Mouse (Mus musculus) ovary, postnatal 36 days (tissue): Measurements from ENCODE around the gene Ppp3ca.
A peak's percentile ranks its signal among the peaks of the same experiment; 100 is the strongest.

ENCODE experiments used
- DNase-seq: peaks from one replicate; pipeline ENCODE4 v3.0.0; 2022; ENCODE audit warnings: low spot score, mixed read lengths

The Ppp3ca gene

GRCm38 (mm10) chr3:136725311-136726156, 55.6 kb downstream of the Ppp3ca start:
- DNase-seq = peak; percentile 17

DNA sequence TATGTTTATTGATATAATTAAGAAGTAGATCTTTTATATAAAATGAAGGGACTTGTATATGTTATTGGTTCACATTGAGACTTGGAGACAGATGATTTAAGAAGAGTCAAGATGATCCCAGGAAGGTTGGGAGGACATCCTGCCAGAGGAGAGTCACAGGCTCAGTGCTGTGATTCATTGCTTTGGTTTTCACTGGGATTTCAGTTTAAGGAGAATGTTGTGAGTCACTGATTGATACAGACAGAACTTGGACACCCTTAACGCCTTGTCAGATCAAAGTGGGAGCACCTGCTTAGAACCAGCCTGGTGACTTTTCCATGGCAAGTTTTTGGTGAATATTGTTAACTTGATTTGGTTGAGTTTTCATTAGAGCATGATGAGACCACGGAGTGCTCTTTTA, 58.0 kb downstream of the Ppp3ca start:
- no peak for DNase-seq

DNA sequence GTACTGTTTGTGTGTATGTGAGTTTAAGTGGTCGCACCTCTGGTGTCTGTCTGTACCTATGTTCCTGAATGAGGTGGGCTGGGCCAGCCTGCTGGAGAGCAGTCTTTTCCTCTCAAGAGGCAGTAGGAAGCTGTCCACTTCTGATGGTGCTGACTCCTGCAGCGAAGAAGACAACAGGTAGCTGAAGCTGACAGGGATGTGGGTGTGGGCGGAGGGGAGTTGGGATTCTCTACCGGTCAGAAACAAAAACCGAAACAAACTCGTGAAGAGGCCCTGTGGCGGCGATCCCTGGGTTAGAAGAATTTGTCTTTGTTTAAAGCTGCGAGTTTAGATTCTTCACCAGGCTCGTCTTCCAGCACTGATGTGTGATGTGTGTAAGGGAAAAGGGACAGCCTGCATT, 60.1 kb downstream of the Ppp3ca start:
- no peak for DNase-seq

DNA sequence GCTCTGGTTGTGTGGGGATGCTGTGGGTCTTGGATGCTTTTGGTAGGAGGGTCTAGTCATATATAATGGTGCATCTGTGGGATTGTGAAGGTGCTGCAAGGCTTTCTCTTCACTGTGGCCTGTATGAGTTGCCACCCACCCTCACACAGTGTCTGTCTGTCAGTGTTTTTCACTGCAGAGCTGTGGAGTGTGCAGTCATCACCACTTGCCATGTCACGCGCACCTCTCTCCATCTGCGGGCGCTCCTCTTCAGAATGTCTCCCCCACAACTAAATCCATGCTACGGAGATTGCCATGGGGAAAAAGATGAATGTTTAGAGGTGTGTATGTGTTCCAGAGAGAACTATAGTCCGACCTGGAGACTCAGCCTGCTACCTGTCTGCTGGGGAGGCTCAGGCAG, 61.7 kb downstream of the Ppp3ca start:
- no peak for DNase-seq

DNA sequence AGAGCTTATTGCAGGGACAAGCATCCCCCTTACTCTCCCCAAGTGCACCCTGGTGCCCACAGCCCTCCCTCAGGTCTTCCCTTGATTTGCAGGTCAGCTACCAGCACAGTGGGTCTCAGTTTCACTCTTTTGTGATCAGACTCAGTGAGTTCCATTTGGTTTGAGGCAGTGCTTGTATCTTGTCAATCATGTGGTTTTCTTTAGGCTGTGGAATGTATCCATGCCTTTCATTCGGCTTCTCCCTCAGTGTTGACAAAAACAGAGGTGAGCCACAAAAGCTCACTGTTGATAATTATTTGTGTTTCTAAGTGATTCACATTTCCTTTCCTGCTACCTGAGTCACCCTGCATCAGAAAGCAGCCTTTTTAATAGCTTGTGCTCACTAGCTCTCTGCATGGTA, 66.1 kb downstream of the Ppp3ca start:
- no peak for DNase-seq

GRCm38 (mm10) chr3:136736773-136737298, 66.9 kb downstream of the Ppp3ca start:
- DNase-seq = no peak

GRCm38 (mm10) chr3:136738474-136738873, 68.5 kb downstream of the Ppp3ca start:
- no peak for DNase-seq

GRCm38 (mm10) chr3:136738914-136739313, 69.0 kb downstream of the Ppp3ca start:
- DNase-seq = no peak

DNA sequence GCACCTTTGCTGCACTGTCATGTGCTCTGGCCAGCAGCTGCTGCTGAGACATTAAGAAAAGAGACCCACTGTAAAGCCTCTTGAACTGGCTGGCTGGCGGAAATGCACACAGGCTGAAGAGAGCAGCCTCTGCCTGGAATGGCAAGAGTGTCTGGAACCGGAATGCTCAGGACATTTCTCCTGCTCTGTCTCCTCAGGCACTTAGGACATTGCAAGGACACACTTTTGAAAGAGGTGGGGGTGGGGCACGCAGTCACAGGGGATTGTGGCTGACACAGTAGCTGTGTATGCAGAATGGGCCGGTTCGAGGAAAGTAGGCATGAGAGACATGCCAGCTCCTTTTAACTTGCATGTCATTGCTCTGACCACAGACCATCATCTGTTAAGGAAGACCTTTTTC, 71.7 kb downstream of the Ppp3ca start:
- DNase-seq = no peak

DNA sequence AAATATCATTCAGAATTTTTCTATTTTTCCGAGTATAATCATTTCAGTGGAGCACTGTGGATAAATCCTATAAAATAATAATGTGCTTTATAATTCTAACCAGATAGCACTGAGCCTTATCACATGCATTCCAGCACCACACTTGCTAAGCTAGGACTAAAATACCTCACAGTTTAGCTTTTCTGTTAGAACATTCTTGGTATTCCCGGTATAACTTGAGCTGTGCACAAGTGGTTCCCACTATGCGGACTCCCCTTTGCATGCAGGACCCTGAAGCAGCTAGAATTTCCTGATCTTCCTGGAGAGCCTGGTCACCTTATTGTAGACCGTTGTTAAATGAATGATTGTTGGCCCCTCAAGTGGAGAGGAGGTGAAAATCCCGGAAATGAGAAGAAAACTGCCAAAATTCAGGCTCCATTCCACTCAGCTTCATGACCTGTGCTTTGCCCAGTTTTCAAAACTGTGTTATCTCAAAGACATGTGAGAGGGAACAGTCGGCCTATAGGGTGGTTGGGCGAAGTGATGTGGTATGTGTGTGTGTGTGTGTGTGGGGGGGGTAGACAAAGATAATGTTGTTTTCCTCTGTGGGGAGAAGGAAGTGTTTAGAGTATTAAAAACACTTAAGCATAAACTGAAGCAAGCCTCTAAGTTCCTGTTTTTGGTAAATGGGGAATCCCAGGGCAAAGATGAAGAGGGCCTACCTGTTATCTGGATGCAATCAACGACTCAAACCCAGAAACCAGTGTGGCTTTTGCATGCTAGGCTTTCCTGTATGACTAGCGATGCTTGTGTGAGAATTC, 72.5 kb downstream of the Ppp3ca start:
- no peak for DNase-seq

DNA sequence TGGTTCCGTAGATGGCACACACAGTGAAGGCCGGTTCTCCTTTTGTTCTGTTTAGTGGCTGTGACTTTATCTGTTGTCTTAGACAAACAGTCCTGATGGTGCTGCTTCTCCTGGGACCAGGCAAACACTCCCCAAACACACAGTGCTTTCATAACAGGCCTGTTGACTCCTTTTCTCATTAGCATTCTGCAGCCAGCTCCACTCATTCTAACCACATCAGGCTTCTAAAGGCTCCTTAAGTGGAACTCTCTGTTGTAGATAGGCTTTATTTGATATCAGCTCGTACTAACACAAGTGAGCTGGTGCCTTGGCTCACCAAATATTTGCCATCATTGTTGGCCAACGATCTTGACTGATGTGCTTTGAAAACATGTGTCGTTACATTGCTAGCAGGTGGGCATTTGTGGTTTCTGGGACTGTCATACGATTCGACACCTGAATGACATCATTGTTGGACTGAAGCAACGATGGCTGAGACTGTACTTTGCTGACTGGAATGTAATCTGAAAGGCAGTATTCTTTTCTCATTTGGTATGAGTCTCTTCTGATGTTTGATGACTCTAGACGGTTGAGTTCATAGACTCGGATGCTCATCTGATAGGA, 74.5 kb downstream of the Ppp3ca start:
- DNase-seq = no peak

DNA sequence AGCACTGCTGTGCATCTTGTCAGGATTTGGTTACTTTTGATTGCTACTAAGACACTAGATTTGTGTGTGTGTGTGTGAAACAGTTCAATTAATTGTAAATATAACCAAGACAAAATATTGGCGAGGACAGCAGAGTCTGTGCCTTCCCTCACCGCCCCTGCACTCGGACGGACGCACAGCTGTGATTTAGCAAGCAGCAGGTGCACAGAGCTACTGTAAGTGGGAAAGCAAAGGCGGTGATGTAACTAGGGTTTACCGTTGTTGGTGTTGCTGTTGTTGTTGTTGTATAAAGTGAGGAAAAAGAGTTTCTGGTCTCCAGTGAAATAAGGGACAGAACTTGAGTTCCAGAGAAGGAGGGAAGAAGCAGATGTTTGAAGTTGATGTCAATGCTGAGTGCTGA, 75.5 kb downstream of the Ppp3ca start:
- DNase-seq = no peak

- no peak for DNase-seq
Observed at GRCm38 (mm10) chr3:136748761-136749476, 79.0 kb downstream of the Ppp3ca start.

DNA sequence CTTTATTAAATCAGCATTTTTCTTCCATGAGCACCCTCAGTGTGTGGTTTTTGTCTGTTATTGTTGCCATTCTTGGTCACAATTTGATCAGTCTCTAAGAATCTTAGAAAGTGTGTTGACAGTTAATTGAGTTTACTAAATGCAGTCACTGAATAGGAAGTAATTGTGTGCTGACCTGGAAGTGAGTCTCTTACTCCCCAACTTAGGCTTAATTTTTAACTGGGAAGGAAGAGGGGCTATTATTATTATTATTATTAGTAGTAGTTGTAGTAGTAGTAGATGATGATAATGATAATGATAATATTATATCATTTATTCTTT, 79.5 kb downstream of the Ppp3ca start:
- DNase-seq = no peak

DNA sequence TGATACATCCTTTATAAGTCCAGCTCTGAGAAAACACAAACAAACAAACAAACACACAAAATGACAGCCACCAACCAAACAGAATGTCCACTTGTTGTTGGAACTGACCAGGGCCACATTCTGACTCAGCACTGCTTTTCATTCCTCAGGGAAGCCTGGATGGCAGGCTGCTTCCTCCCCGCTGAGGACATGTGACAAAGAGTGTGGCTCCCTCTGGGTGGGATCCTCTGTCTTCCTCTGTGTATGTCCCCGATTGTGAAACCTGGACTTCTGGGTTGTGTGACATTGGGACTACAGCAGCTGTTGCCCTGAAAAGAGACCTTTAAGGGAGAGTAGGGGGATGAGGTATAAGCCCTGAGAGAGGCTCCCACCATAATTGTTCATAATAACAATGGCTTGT, 80.0 kb downstream of the Ppp3ca start:
- DNase-seq = no peak

DNA sequence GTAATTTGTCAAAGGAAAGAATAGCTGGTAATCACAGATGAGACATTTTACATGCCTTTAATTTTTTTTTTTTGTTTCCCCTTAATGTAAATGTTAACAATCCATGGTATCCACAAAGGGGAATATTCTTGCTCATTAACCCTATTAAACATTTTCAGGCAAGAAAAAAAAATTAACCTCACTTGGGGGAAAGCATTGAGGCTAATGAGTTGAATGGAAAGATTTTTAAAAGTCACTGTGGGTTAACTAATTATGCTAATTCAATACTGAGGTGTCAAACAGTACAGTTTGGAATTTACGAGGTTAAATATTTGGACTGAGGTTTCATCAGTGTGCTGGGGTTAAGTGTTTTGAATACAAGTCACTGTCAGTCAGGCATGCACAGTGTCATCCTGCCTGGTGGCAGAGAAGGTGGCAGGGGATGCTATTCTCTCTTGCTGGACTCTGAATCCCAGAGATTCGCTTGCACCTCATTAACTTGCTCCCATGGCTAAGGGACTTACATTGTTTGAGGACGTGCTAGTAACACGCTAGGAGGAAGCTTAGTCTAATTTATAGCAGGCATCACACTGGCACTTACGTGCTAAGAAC, 82.3 kb downstream of the Ppp3ca start:
- no peak for DNase-seq

DNA sequence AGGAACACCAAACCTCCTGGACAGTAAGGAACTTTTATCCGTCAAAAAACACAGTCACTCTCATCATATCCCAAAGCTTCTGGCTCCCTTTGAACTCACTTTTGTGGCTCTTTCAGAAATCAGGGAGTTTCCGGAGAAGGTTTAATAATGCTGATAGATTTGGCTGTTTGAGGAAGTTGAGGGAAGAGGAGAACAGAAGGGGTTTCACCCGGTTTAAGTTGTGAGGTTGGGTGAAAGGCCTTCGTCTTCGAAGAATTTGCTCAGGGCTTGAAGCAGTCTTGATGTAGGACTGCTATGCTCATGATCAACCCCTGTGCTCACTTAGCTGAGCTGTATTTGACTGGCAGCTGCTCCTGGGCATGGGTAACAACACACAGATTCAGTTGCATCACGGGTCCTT, 86.2 kb downstream of the Ppp3ca start:
- no peak for DNase-seq

DNA sequence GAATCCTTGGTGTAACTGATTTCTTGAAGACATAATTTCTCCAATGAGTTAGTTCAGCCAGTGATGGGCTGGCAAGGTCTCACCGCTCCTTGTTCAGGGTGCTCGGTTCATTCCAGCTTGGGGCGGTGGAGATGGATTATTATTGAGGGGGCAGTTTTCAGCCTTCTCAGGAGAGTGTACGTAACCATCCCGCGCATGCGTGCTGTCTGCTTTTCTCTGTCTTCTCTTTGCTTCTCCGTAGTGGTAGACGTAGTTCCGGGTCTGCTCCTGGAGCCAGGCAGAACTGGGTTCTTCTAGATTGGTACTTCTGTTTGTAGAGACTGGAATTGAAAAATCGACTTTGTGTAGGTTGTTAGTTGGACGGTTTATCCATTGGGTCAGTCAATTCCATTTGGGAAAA, 89.5 kb downstream of the Ppp3ca start:
- DNase-seq = no peak

- DNase-seq = no peak
Observed at GRCm38 (mm10) chr3:136761292-136761978, 91.5 kb downstream of the Ppp3ca start.

- no peak for DNase-seq
Observed at GRCm38 (mm10) chr3:136761979-136762341, 92.0 kb downstream of the Ppp3ca start.

GRCm38 (mm10) chr3:136763717-136764270, 93.9 kb downstream of the Ppp3ca start:
- no peak for DNase-seq
